Mouse (Mus musculus) gastrocnemius, postnatal 10 days (tissue): ENCODE results near the gene Ralbp1. TPM values are rescaled to one million over a fixed set of nuclear protein-coding genes. Genes with fewer than 3 reads are reported as not detected.

ENCODE experiments used
- DNase-seq: peaks from one replicate; pipeline ENCODE4 v3.0.0; 2021; ENCODE audit warnings: mixed read lengths
- total RNA-seq, 2 experiments: library from RNA; stranded (reverse); gene quantifications; 2 replicates each; pipeline ENCODE4 v1.2.3; 2021

Ralbp1 gene
- total RNA-seq, 2 experiments from 2014 or later, result 22.2 to 25.2 TPM

- no peak for DNase-seq
Measured at GRCm38 (mm10) chr17:65798446-65798845, 87.2 kb downstream of the Ralbp1 start.

Other genes with a start within 250 kb of the Ralbp1 start
- gene Txndc2, start 243.6 kb downstream of the Ralbp1 start, total RNA-seq, result under 1 TPM in 1 of 2 experiments, not detected in 1; 0.14 TPM
- gene Rab31, start 113.0 kb downstream of the Ralbp1 start, total RNA-seq, result 10 to 100 TPM; 22.0 to 24.1 TPM
- 10 to 100 TPM; 36.3 to 41.9 TPM for gene Ppp4r1, start 103.2 kb downstream of the Ralbp1 start, total RNA-seq
- 10 to 100 TPM; 29.0 to 32.7 TPM for gene Twsg1, start 65.4 kb upstream of the Ralbp1 start, total RNA-seq
- 10 to 100 TPM; 13.1 to 15.3 TPM for gene Ankrd12, start 191.3 kb upstream of the Ralbp1 start, total RNA-seq
- 100 to 1,000 TPM; 571 to 625 TPM for gene Ndufv2, start 215.8 kb upstream of the Ralbp1 start, total RNA-seq
- gene Washc1, start 225.7 kb upstream of the Ralbp1 start, total RNA-seq, result 10 to 100 TPM; 16.4 to 17.2 TPM
- gene Ddx11, start 237.7 kb upstream of the Ralbp1 start, total RNA-seq, result 1 to 10 TPM; 2.7 to 3.4 TPM